Mouse (Mus musculus) adipocyte (in vitro differentiated cells): ENCODE results near the gene Ezh1.
A peak's percentile ranks its signal among the peaks of the same experiment; 100 is the strongest.

Source experiments
- DNase-seq: peaks from one replicate; pipeline ENCODE4 v3.0.0-alpha.2; 2016; ENCODE audit warnings: low spot score

Ezh1 gene

DNA sequence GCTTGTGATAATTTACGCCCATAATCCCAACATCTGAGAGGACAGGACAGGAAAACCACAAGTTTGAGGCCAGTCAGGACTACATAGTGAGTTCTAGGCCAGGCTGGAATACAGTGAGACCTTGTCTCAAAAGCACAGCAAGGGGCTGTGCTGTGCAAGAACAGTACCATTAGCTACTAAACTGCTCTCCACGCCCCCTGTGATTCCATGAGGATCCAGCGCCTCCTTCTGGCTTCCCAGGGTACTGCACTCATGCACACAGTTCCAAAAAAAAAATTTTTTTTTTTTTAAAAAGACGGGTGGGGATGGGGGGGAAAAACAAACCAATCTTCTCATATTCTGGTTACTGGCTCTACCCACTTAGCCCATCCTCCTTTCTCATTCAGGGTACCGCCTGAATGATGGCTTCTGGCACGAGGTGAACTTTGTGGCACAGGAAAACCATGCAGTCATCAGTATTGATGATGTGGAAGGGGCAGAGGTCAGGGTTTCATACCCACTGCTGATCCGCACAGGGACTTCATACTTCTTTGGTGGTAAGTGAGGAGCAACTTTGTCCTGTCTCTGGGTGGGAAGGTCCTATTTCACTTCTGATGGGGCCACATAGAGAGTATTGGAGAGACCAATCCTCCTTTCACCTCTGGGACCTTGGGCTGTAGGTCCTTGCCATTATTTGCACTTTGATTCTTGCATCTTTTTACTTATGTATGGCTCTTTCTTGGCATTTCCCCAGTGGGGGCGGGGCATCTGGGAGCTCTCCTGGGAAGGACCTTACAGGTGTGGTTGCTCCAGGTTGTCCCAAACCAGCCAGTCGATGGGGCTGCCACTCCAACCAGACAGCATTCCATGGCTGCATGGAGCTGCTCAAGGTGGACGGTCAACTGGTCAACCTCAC, 45.2 kb downstream of the Ezh1 start:
- DNase-seq, result peak; percentile 80

DNA sequence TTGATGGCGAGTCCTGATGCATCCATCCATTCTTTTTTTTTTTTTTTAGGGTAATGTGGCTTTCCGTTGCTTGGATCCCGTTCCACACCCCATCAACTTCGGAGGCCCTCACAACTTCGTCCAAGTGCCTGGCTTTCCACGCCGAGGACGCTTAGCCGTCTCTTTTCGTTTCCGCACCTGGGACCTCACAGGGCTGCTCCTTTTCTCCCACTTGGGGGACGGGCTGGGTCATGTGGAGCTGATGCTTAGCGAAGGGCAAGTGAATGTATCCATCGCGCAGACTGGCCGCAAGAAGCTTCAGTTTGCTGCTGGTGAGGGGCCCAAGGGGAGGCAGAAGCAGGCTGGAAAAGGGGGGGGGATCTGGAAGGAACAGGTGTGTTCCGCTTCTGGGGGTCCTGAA, 46.0 kb downstream of the Ezh1 start:
- DNase-seq, result no peak

DNA sequence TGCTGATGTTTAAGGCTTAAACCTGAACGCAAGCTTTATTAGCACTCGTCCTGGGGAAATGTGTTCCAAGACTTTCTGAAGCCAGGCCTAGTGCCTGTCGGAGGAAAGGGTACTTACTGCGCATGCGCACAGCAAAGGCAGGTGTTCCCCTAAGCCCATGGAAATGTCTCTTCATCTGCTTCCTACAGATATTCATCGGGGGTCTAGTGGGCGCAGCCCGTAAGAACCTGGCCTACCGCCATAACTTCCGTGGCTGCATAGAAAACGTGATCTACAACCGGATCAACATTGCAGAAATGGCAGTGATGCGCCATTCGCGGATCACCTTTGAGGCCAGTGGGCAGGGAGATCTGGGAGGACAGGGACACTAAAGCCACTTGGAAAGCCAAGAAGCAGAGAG, 47.0 kb downstream of the Ezh1 start:
- no peak for DNase-seq

GRCm38 (mm10) chr11:101178061-101179058, 47.9 kb downstream of the Ezh1 start:
- no peak for DNase-seq

GRCm38 (mm10) chr11:101176933-101177773, 49.1 kb downstream of the Ezh1 start:
- DNase-seq, result no peak

- DNase-seq, result no peak
Measured at GRCm38 (mm10) chr11:101176117-101176691, 50.1 kb downstream of the Ezh1 start.

- DNase-seq, result no peak
Measured at GRCm38 (mm10) chr11:101175636-101176116, 50.6 kb downstream of the Ezh1 start.

DNA sequence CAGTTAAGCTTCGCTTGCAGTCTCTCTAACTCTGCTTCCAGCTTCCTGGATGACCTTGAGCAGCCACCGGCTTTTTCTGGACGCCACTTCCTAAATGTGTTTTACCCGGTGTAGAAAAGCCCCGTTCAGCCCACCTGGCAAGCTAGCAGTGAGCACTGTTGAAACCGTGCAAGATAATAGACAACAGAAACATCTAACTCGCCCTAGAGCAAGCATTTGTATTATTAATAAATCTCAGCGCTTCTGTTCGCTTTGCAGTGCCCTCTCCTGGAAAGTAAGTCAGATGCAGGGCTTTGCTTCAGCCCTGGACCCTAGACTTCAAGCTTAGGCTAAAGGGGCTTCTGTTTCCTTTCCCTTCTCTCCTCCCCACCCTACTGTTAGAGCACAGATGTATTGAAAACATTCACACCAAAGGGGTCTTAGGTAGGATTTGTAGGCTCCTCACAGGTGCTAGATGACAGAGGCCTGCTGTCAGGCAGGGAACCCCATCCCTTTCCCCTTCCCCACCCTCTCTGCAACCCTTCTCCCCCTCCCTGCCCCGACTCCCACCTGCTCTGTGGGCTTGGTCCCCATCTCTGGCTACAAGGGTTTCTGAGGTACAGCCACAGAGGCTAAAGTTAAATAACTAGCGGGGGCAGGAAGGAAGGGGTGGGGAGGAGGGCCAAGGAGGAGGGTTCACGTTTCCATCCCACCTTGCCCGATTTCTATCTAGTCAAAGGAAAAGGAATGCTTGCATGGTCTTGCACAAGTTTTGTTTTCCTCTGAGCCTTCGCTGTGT, 51.2 kb downstream of the Ezh1 start, which contains the start of gene Ccr10:
Gene Ccr10 (minus strand): TSS at position 593 of the 778 bp plus-strand sequence.
- no peak for DNase-seq

GRCm38 (mm10) chr11:101174389-101174745, 51.9 kb downstream of the Ezh1 start:
- DNase-seq, result no peak

- no peak for DNase-seq
Measured at GRCm38 (mm10) chr11:101173631-101174388, 52.5 kb downstream of the Ezh1 start.

- no peak for DNase-seq
Measured at GRCm38 (mm10) chr11:101173112-101173511, 53.2 kb downstream of the Ezh1 start.

DNA sequence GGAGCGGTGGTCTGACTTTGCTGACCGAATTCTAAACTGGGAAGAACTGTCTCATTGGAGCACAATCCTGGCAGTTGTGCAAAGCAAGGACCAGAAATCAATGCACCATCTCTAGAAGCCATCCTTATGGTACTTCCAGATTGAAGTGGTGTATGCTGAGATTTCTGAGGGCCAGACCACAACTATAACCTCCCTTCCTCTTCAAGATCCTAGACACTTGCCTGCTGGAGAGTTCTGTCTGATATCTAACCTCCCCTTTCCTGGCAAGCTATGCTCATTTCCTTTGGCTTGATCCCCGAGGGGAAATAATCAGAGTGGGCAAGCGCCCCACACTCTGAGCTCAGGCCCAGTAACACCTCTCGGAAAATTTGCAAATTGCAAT, 53.8 kb downstream of the Ezh1 start:
- DNase-seq, result no peak

DNA sequence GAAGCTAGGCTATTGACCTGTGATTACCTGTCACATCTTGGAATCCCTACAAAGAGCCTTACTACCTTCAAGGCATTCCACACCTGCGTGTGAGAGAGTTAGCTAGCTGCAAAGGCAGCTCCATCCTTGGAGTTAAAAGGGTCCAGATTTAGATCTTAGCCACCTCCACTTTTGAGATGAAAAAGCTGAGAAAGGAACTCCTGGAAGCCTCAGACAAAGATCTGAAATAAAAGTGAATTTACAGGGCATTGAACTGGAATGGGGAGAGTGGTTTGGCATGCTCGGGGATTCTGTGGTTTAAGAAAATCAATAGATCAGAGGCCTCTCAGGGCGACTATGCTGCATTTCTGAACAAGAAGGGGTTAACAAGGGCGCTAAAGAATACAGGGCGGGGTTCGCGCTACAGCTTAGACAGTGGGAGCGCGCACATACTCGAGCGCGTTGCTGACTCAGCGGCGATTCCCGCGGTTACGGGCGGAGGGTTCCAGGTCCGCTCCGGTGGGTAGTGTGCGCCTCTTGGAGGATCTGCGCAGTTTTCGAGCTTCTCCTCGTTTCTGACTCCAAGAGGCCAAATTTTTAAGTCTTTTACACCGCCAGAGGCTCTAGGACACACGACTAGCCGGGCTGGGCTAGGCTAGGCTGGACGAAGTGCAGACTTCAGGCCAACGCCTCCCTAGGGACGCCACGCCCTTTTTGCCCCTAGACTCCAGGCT, 54.4 kb downstream of the Ezh1 start:
- DNase-seq, result peak; percentile 87

DNA sequence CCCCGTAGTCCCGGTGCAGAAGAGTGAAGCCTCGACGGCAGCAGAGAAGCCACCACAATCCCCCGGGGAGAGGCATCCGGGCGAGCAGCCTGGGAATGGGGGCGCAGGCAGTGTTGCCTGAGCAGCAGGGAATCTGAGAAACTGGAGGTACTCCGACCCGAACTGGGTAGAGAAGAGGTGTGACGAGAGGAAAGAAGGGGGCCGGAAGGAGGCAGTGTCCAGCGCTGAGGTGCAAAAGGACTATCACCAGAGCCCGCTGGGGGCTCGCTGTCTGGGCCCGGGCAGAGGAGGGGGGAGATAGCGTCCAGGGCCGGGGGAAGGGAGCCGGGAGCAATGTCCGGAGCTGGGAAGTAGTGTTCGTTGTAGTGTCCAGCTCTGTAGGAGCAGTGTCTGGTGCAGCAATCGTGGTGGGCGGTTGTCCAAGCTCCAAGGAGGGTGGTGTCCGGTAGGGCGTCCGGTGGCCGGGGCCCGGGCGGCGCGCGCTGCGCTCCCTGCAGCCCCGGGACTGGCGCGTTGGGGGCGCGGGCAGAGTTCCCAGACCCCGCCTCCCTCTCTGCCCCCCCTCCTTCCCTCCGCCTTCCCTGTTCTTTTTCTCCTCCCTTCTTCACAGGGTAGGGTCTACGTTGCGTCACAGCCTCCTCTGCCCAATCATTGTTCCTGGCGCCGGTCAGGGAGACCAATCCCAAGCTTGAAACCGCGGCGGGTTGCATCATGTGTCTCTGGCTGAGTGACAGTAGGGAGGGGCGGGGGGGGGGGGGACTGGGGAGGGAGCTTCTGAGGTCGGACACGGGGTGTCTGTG, 55.3 kb downstream of the Ezh1 start, which contains the start of gene Plekhh3:
Gene Plekhh3 (minus strand): TSS at position 541 of the 800 bp plus-strand sequence.
- DNase-seq, result peak; percentile 98

DNA sequence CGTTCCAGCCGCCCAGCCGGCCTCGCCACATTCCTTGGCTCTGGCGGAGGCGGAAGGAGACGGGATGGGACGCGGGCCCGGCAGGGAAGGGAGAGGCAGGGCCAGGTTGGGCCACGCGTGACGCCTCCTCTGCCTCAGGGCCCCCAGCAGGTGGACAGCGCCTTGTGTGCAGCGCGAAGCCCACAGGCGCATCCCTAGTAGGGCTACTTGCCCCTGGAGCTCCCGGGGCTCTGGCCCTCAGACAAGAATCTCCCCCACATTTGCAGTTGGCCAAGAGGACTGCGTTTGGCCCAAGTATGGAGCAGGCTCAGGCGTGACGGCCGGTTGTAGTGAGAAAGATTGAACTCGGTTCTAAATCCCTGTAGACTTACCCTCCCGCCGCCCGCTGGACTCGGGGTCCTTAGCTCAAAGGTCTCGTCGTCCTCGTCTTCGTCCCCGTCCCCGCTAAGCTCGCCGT, 55.9 kb downstream of the Ezh1 start, which contains the start of gene Cntnap1:
Gene Cntnap1 (plus strand): TSS at position 170 of the 457 bp plus-strand sequence.
- peak; percentile 68 for DNase-seq

GRCm38 (mm10) chr11:101169301-101170107, 56.8 kb downstream of the Ezh1 start:
- DNase-seq, result no peak
